Mouse (Mus musculus): ENCODE results near the gene Nceh1. TPM values are rescaled to one million over a fixed set of nuclear protein-coding genes. Genes with fewer than 3 reads are reported as not detected.

The Nceh1 gene
- polyA plus RNA-seq, 1 experiment: 6.2 TPM

DNA sequence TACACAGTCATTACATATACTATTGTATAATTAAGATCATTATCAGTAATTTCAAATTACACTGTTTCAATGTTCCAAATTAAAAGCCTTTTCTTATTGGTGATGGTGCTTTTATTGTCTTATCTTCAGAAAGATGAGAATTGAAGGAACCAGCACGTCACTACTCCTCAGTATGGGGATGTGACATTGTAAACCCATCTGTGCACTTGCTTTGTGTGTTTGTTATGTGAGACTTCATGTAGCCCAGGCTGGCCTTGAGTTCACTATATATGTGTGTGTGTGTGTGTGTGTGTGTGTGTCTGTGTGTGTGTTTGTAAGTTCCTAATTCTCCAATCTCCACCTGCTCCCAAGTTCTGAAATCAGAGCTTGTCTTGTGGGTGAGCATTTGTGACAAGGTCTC is 12.5 kb upstream of the Nceh1 start:
- H3ac ChIP-seq (ENCODE audit: control insufficient read depth, insufficient read length): no peak overlapping the region
- no peak overlapping the region for H3K4me2 ChIP-seq (ENCODE audit: low read depth)
- H3K36me3 ChIP-seq (ENCODE audit: control insufficient read depth, insufficient read depth): no peaks in the 10 kb centered on the region
- H3K27me3 ChIP-seq (ENCODE audit: control insufficient read depth, insufficient read depth, insufficient read length): no peaks in the 10 kb centered on the region
- TF ChIP-seq TCF3 (IDR thresholded peaks at IDR 0.05; ENCODE audit: insufficient read length, low read depth): no peak
- TF ChIP-seq POLR2A (IDR thresholded peaks at IDR 0.05; ENCODE audit: insufficient read length, low read depth): no peak
- no peak for TF ChIP-seq TCF12 (IDR thresholded peaks at IDR 0.05; ENCODE audit: insufficient read depth, poor library complexity, severe bottlenecking)
- no peak for TF ChIP-seq POLR2AphosphoS2 (IDR thresholded peaks at IDR 0.05; ENCODE audit: insufficient read length, low read depth)
- TF ChIP-seq MYOD1 (IDR thresholded peaks at IDR 0.05; ENCODE audit: control insufficient read depth in 1 of 3, insufficient read length in 2 of 3, low read depth in 2 of 3): no peak
- TF ChIP-seq REST (IDR thresholded peaks at IDR 0.05; ENCODE audit: insufficient read depth, insufficient read length): no peak
- no peak for TF ChIP-seq MYOG (IDR thresholded peaks at IDR 0.05; ENCODE audit: control insufficient read depth in 1 of 3, insufficient read depth in 1 of 3, insufficient read length in 2 of 3, low read depth in 2 of 3)
- no peak for TF ChIP-seq E2F4 (IDR thresholded peaks at IDR 0.05; ENCODE audit: insufficient read depth)
- TF ChIP-seq USF1 (IDR thresholded peaks at IDR 0.05; ENCODE audit: low read depth): no peak
- no peak for TF ChIP-seq SRF (IDR thresholded peaks at IDR 0.05; ENCODE audit: control insufficient read depth, insufficient read length, low read depth)
- TF ChIP-seq CEBPB (IDR thresholded peaks at IDR 0.05; ENCODE audit: insufficient read depth, poor library complexity, severe bottlenecking): no peak
- TF ChIP-seq MAX (IDR thresholded peaks at IDR 0.05; ENCODE audit: low read depth): no peak
- no peaks in the 10 kb centered on the region for H3K79me2 ChIP-seq (ENCODE audit: control insufficient read depth, insufficient read depth)
- H3K4me3 ChIP-seq: no peak overlapping the region

DNA sequence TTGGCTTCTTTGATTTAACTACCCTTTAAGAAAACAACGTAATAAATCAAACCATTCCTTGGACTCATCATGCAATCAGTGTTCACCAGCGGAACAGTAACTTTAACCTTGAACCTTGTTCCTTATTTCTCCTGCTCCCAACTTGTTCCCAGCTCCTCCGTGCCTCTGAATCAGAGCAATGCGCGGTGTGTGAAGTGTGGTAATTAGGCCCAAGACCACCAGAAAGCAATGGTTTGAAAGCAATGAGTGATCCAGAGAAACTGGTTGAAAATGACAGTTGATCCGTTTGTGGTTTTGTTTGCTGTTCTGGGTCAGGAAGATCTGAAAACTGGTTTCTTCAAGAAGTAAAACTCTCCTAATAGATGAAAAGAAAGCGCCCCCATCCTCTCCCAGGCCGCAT is 3.1 kb upstream of the Nceh1 start:
- no peak for TF ChIP-seq MYOD1 (IDR thresholded peaks at IDR 0.05; ENCODE audit: control insufficient read depth in 1 of 3, insufficient read length in 2 of 3, low read depth in 2 of 3)
- no peak for TF ChIP-seq TCF3 (IDR thresholded peaks at IDR 0.05; ENCODE audit: insufficient read length, low read depth)
- TF ChIP-seq POLR2AphosphoS2 (IDR thresholded peaks at IDR 0.05; ENCODE audit: insufficient read length, low read depth): no peak
- no peak for TF ChIP-seq MYOG (IDR thresholded peaks at IDR 0.05; ENCODE audit: control insufficient read depth in 1 of 3, insufficient read depth in 1 of 3, insufficient read length in 2 of 3, low read depth in 2 of 3)
- no peak for TF ChIP-seq POLR2A (IDR thresholded peaks at IDR 0.05; ENCODE audit: insufficient read length, low read depth)
- TF ChIP-seq TCF12 (IDR thresholded peaks at IDR 0.05; ENCODE audit: insufficient read depth, poor library complexity, severe bottlenecking): no peak
- no peak for TF ChIP-seq CEBPB (IDR thresholded peaks at IDR 0.05; ENCODE audit: insufficient read depth, poor library complexity, severe bottlenecking)
- no peak for TF ChIP-seq MAX (IDR thresholded peaks at IDR 0.05; ENCODE audit: low read depth)
- TF ChIP-seq USF1 (IDR thresholded peaks at IDR 0.05; ENCODE audit: low read depth): no peak
- no peak for TF ChIP-seq E2F4 (IDR thresholded peaks at IDR 0.05; ENCODE audit: insufficient read depth)
- TF ChIP-seq SRF (IDR thresholded peaks at IDR 0.05; ENCODE audit: control insufficient read depth, insufficient read length, low read depth): no peak
- no peak overlapping the region for H3ac ChIP-seq (ENCODE audit: control insufficient read depth, insufficient read length)
- H3K79me2 ChIP-seq (ENCODE audit: control insufficient read depth, insufficient read depth): no peaks in the 10 kb centered on the region
- H3K36me3 ChIP-seq (ENCODE audit: control insufficient read depth, insufficient read depth): no peaks in the 10 kb centered on the region
- H3K27me3 ChIP-seq (ENCODE audit: control insufficient read depth, insufficient read depth, insufficient read length): no peaks in the 10 kb centered on the region
- H3K4me2 ChIP-seq (ENCODE audit: low read depth): no peak overlapping the region
- H3K4me3 ChIP-seq: no peak overlapping the region

DNA sequence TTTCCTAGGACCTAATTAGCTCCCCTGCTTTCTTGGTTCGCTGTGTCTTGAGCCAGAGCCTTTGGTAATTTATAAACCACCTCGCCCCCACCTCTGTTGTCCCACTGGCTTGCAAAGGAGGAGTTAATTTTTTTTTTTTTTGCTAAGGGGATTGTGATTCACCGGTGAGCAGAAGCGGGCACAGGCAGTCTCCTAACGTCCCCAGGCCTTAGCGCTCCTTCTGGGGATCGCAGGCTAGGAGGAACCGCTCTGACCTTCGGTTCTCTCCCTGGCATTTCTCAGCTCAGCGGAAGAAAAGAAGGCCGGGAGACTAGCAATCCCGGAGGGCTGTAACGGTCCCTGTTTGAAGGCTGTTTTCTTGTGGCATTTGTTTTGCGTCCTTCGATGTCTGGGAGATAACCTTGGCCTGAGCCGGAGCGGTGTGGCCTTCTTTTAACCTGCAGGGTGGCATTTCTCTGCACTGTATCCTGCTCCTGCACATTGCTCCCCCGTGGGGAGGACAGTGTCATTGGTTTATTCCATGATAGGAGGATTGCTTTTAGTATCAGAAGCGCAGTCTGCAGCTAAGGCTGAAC is 923 bp downstream of the Nceh1 start:
- Histone ChIP-seq H3ac (ENCODE audit: control insufficient read depth, insufficient read length) (peak overlapping the region; percentile 6), H3K4me2 (ENCODE audit: low read depth) (peak overlapping the region; percentile 84), H3K36me3 (ENCODE audit: control insufficient read depth, insufficient read depth) (no peaks in the 10 kb centered on the region), H3K4me3 (peak overlapping the region; percentile 63), H3K27me3 (ENCODE audit: control insufficient read depth, insufficient read depth, insufficient read length) (no peaks in the 10 kb centered on the region), H3K79me2 (ENCODE audit: control insufficient read depth, insufficient read depth) (no peaks in the 10 kb centered on the region)
- TF ChIP-seq MAX (IDR thresholded peaks at IDR 0.05; ENCODE audit: low read depth) (no peak), POLR2AphosphoS2 (IDR thresholded peaks at IDR 0.05; ENCODE audit: insufficient read length, low read depth) (no peak), CEBPB (IDR thresholded peaks at IDR 0.05; ENCODE audit: insufficient read depth, poor library complexity, severe bottlenecking) (no peak), POLR2A (IDR thresholded peaks at IDR 0.05; ENCODE audit: insufficient read length, low read depth) (no peak), E2F4 (IDR thresholded peaks at IDR 0.05; ENCODE audit: insufficient read depth) (no peak), TCF3 (IDR thresholded peaks at IDR 0.05; ENCODE audit: insufficient read length, low read depth) (no peak), REST (IDR thresholded peaks at IDR 0.05; ENCODE audit: insufficient read depth, insufficient read length) (no peak), SRF (IDR thresholded peaks at IDR 0.05; ENCODE audit: control insufficient read depth, insufficient read length, low read depth) (no peak), MYOG (IDR thresholded peaks at IDR 0.05; ENCODE audit: control insufficient read depth in 1 of 3, insufficient read depth in 1 of 3, insufficient read length in 2 of 3, low read depth in 2 of 3) (no peak), USF1 (IDR thresholded peaks at IDR 0.05; ENCODE audit: low read depth) (no peak), TCF12 (IDR thresholded peaks at IDR 0.05; ENCODE audit: insufficient read depth, poor library complexity, severe bottlenecking) (no peak), MYOD1 (IDR thresholded peaks at IDR 0.05; ENCODE audit: control insufficient read depth in 1 of 3, insufficient read length in 2 of 3, low read depth in 2 of 3) (no peak)

DNA sequence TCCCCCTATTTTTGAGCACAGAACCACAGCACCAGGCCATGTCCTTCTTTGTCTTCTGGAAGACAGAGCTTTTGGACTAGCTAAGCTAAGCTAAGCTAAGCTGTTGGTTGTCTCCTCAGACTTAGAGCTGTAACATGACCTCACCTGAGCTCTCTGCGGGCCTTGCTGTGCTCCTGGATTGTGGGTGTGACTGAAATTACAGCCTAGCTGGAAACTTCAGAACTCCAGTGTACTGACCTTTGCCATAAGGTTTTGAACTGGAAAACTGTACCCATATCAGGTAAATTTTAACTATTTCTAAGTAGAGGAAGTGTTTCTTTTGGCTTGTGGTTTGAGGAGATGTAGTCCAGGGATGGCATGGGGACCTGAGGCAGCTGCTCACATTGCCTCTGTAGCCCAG is 5.6 kb downstream of the Nceh1 start:
- Histone ChIP-seq H3K4me3 (no peak overlapping the region), H3K36me3 (ENCODE audit: control insufficient read depth, insufficient read depth) (no peaks in the 10 kb centered on the region), H3K4me2 (ENCODE audit: low read depth) (no peak overlapping the region), H3K27me3 (ENCODE audit: control insufficient read depth, insufficient read depth, insufficient read length) (no peaks in the 10 kb centered on the region), H3K79me2 (ENCODE audit: control insufficient read depth, insufficient read depth) (no peaks in the 10 kb centered on the region), H3ac (ENCODE audit: control insufficient read depth, insufficient read length) (no peak overlapping the region)
- TF ChIP-seq POLR2A (IDR thresholded peaks at IDR 0.05; ENCODE audit: insufficient read length, low read depth) (no peak), SRF (IDR thresholded peaks at IDR 0.05; ENCODE audit: control insufficient read depth, insufficient read length, low read depth) (no peak), CEBPB (IDR thresholded peaks at IDR 0.05; ENCODE audit: insufficient read depth, poor library complexity, severe bottlenecking) (no peak), MYOG (IDR thresholded peaks at IDR 0.05; ENCODE audit: control insufficient read depth in 1 of 3, insufficient read depth in 1 of 3, insufficient read length in 2 of 3, low read depth in 2 of 3) (no peak), TCF12 (IDR thresholded peaks at IDR 0.05; ENCODE audit: insufficient read depth, poor library complexity, severe bottlenecking) (no peak), MYOD1 (IDR thresholded peaks at IDR 0.05; ENCODE audit: control insufficient read depth in 1 of 3, insufficient read length in 2 of 3, low read depth in 2 of 3) (no peak), POLR2AphosphoS2 (IDR thresholded peaks at IDR 0.05; ENCODE audit: insufficient read length, low read depth) (no peak), TCF3 (IDR thresholded peaks at IDR 0.05; ENCODE audit: insufficient read length, low read depth) (no peak), MAX (IDR thresholded peaks at IDR 0.05; ENCODE audit: low read depth) (no peak)

Data from myocyte (in vitro differentiated cells).